Comparison of ENCODE assay signal across 21 mouse cellular contexts in the genomic region with DNA sequence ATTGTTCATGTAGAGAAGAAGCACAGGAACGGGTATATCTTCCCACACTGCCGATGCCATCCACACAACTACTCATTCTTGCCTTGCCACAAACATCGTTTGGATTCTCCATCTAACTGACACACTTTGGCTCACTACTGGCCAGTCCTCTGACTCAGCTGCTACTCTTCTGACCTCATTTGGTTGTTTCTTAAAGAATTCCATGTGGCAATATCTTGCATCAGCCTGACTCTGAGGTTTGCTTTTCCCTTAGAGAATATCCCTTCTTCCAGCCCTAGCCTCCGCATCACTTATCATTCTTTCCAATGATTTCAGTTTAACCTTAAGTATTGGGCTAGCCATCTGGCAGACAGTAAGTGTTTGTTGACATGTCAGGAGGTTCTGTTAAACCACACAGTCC. TPM values are rescaled to one million over a fixed set of nuclear protein-coding genes. Genes with fewer than 3 reads are reported as not detected.
A peak's percentile ranks its signal among the peaks of the same experiment; 100 is the strongest.
DNase-seq lines count a peak whose midpoint lies in the region; ATAC-seq and TF ChIP-seq lines count a peak whose summit lies in the region.
"Had no signal": no experiment of that assay in that cellular context is flagged by ENCODE, and none has a peak within 500 bp of the region (broad histone marks: within the 10 kb centered on the region; RNA-seq: fewer than 3 reads in every experiment).

No protein-coding gene starts in this region.

- H3K36me3 ChIP-seq in heart, embryonic 10.5 days = no peaks in the 10 kb centered on the region
- no peaks in the 10 kb centered on the region for H3K36me3 ChIP-seq in midbrain, embryonic 13.5 days
- H3K36me3 ChIP-seq: embryonic facial prominence, embryonic 10.5 days; forebrain, embryonic 12.5 days; heart, embryonic 13.5 days; hindbrain, embryonic 10.5 days; intestine, embryonic 15.5 days had no signal

- peak; percentile 79 for DNase-seq in heart, adult 11 months
- DNase-seq in heart, embryonic 10.5 days (ENCODE audit: low spot score) = no peak
- peak; percentile 39 for DNase-seq in 416B (ENCODE audit: low read depth)
- no peak for DNase-seq in adrenal gland, postnatal 14 days
- DNase-seq in cerebellum, postnatal 36 days = no peak
- DNase-seq: adrenal gland, postnatal 25 days; cerebellum, adult 18-20 months; cerebellum, adult 9-11 months; gastrocnemius, postnatal 14 days; kidney, adult 18-20 months had no signal

- 83% methylated on average over 4 of the region's 4 CpGs for WGBS in heart, embryonic 10.5 days
- 95% methylated on average over 4 of the region's 4 CpGs for WGBS in midbrain, embryonic 13.5 days

- no peak overlapping the region for H3K4me3 ChIP-seq in heart, embryonic 10.5 days
- no peak overlapping the region for H3K4me3 ChIP-seq in embryonic fibroblast, embryonic 13.5 days (ENCODE audit: insufficient read depth, low read length)
- no peak overlapping the region for H3K4me3 ChIP-seq in midbrain, embryonic 13.5 days (replicated peaks)
- H3K4me3 ChIP-seq: embryonic facial prominence, embryonic 10.5 days; erythroblast, embryonic 14.5 days; forebrain, embryonic 12.5 days; heart, embryonic 13.5 days; hindbrain, embryonic 10.5 days; intestine, embryonic 15.5 days had no signal

- H3K27ac ChIP-seq in heart, embryonic 10.5 days = no peak overlapping the region
- peak overlapping the region; percentile 73 for H3K27ac ChIP-seq in embryonic fibroblast, embryonic 13.5 days (ENCODE audit: insufficient read depth, low read length)
- H3K27ac ChIP-seq in midbrain, embryonic 13.5 days = no peak overlapping the region
- H3K27ac ChIP-seq: embryonic facial prominence, embryonic 10.5 days; forebrain, embryonic 12.5 days; heart, embryonic 13.5 days; hindbrain, embryonic 10.5 days; hindbrain, embryonic 14.5 days; intestine, embryonic 15.5 days had no signal

- no peak overlapping the region for H3K4me2 ChIP-seq in midbrain, embryonic 13.5 days (replicated peaks)
- H3K4me2 ChIP-seq: forebrain, embryonic 12.5 days; heart, embryonic 13.5 days; hindbrain, embryonic 14.5 days; intestine, embryonic 15.5 days had no signal

- no peak for TF ChIP-seq POLR2A in embryonic fibroblast, embryonic 13.5 days (IDR thresholded peaks at IDR 0.05; ENCODE audit: low read depth, low read length)

- ATAC-seq in midbrain, embryonic 13.5 days = no peak
- ATAC-seq: forebrain, embryonic 16.5 days; intestine, embryonic 15.5 days had no signal

- H3K9me3 ChIP-seq in heart, embryonic 10.5 days = no peaks in the 10 kb centered on the region
- H3K9me3 ChIP-seq in midbrain, embryonic 13.5 days = no peaks in the 10 kb centered on the region
- H3K9me3 ChIP-seq: embryonic facial prominence, embryonic 10.5 days; forebrain, embryonic 12.5 days; heart, embryonic 13.5 days; hindbrain, embryonic 10.5 days; intestine, embryonic 15.5 days had no signal

- H3K9ac ChIP-seq in midbrain, embryonic 13.5 days (replicated peaks) = no peak overlapping the region
- H3K9ac ChIP-seq: forebrain, embryonic 12.5 days; heart, embryonic 13.5 days; hindbrain, embryonic 14.5 days; intestine, embryonic 15.5 days had no signal

- no peaks in the 10 kb centered on the region for H3K27me3 ChIP-seq in heart, embryonic 10.5 days (ENCODE audit: insufficient read depth, poor library complexity, severe bottlenecking)
- H3K27me3 ChIP-seq in midbrain, embryonic 13.5 days = no peaks in the 10 kb centered on the region
- H3K27me3 ChIP-seq: forebrain, embryonic 12.5 days; heart, embryonic 13.5 days; intestine, embryonic 15.5 days had no signal

- no peak for TF ChIP-seq CTCF in embryonic fibroblast, embryonic 13.5 days (IDR thresholded peaks at IDR 0.05; ENCODE audit: borderline replicate concordance, insufficient read depth, low read length)

- H3K4me1 ChIP-seq in heart, embryonic 10.5 days = no peaks in the 10 kb centered on the region
- H3K4me1 ChIP-seq in embryonic fibroblast, embryonic 13.5 days (ENCODE audit: control insufficient read depth, insufficient read depth, low read length) = no peaks in the 10 kb centered on the region; the same call in 1 of the 2 replicates
- no peaks in the 10 kb centered on the region for H3K4me1 ChIP-seq in midbrain, embryonic 13.5 days (replicated peaks)
- H3K4me1 ChIP-seq: embryonic facial prominence, embryonic 10.5 days; forebrain, embryonic 12.5 days; heart, embryonic 13.5 days; hindbrain, embryonic 10.5 days; intestine, embryonic 15.5 days had no signal

RNA-seq across cellular contexts. Expression of a gene that starts 59.8 kb away (rescaled TPM):
- polyA plus RNA-seq in heart, embryonic 10.5 days (2016; fragmentation: Nextera tagmentation; extraction: Ambion mirVana) = 0.10 TPM in 1 of 2 replicates, not detected in the other
- polyA plus RNA-seq in embryonic fibroblast, embryonic 13.5 days (2011; ENCODE audit: insufficient read length, low read depth, missing spikeins) = not detected in 2 replicates
- not detected in 2 replicates for polyA plus RNA-seq in midbrain, embryonic 13.5 days (2015; fragmentation: Nextera tagmentation; extraction: Ambion mirVana)
- 0.15 and 0.60 TPM in 2 replicates for total RNA-seq in adrenal gland, postnatal 14 days (2021)
- total RNA-seq: adrenal gland, postnatal 25 days; ES-E14; gastrocnemius, postnatal 14 days had no signal
- polyA plus RNA-seq: erythroblast, embryonic 14.5 days; forebrain, embryonic 12.5 days; forebrain, embryonic 16.5 days; hindbrain, embryonic 10.5 days had no signal

Comparison
In these comparisons a context has a peak if more than half of its experiments do, and no peak if none do; other contexts are left out.
1. DNase-seq: peak in heart, adult 11 months (single experiment) and 416B (single experiment); none in heart, embryonic 10.5 days (single experiment), adrenal gland, postnatal 14 days (single experiment) and cerebellum, postnatal 36 days (0 of 2).